Mouse (Mus musculus) embryonic facial prominence, embryonic 14.5 days (tissue): ENCODE results near the gene Cxcl9. TPM values are rescaled to one million over a fixed set of nuclear protein-coding genes. Genes with fewer than 3 reads are reported as not detected.

ENCODE experiments used
- ATAC-seq: fragments of 200-750 bp; cut with Nextera tagmentation; 2 replicates; pipeline ENCODE4 v1.8.0; 2017; ENCODE audit warnings: low read depth, moderate number of reproducible peaks, moderate TSS enrichment
- DNase-seq: peaks from one replicate; pipeline ENCODE4 v3.0.0-alpha.2; 2015; ENCODE audit warnings: low spot score
- H3K27ac ChIP-seq: fragments of 300-500 bp; sonication (generic); replicated peaks from 2 replicates; pipeline ENCODE4 v1.5.1; 2014; ENCODE audit warnings: low read depth, mild to moderate bottlenecking, low read length, moderate library complexity
- H3K27me3 ChIP-seq: fragments of 300-500 bp; sonication (generic); replicated peaks from 2 replicates; pipeline ENCODE4 v1.6.1; 2014; ENCODE audit warnings: low read length; ENCODE audit not compliant: control insufficient read depth, insufficient read depth
- H3K36me3 ChIP-seq: fragments of 300-500 bp; sonication (generic); 2 replicates; pipeline ENCODE4 v1.6.1; 2014; ENCODE audit warnings: low read length, mixed read lengths; ENCODE audit not compliant: control insufficient read depth, insufficient read depth
- H3K4me1 ChIP-seq: fragments of 300-500 bp; sonication (generic); 2 replicates; pipeline ENCODE4 v1.6.1; 2014; ENCODE audit warnings: antibody characterized with exemption, low read length; ENCODE audit not compliant: control insufficient read depth, insufficient read depth
- H3K4me2 ChIP-seq: fragments of 300-500 bp; sonication (generic); 2 replicates; pipeline ENCODE4 v1.6.1; 2014; ENCODE audit warnings: low read depth, mild to moderate bottlenecking, low read length, moderate library complexity, mixed read lengths
- H3K4me3 ChIP-seq: fragments of 300-500 bp; sonication (generic); 2 replicates; pipeline ENCODE4 v1.5.1; 2014; ENCODE audit warnings: low read depth, mild to moderate bottlenecking, low read length
- H3K9ac ChIP-seq: fragments of 300-500 bp; sonication (generic); 2 replicates; pipeline ENCODE4 v1.6.1; 2014; ENCODE audit warnings: low read depth, mild to moderate bottlenecking, low read length, moderate library complexity, mixed read lengths
- H3K9me3 ChIP-seq: fragments of 300-500 bp; sonication (generic); 2 replicates; pipeline ENCODE4 v1.6.1; 2016; ENCODE audit warnings: low read length; ENCODE audit not compliant: control insufficient read depth
- WGBS: fragments of 180-500 bp; shearing (Covaris S2); extraction: QIAGEN DNeasy Blood & Tissue Kit; methylation state at CpG from one replicate; pipeline ENCODE4 v1.1.7; 2014; 5-methylcytosine and 5-hydroxymethylcytosine counted together
- polyA plus RNA-seq: library from polyadenylated mRNA; unstranded; fragments of >200 nt; fragmentation: Nextera tagmentation; extraction: Ambion mirVana; gene quantifications from 2 replicates; pipeline ENCODE4 v1.2.1, GENCODE M21; 2014

Gene Cxcl9
- polyA plus RNA-seq, 1 experiment from 2014 or later: 0.21 TPM

DNA sequence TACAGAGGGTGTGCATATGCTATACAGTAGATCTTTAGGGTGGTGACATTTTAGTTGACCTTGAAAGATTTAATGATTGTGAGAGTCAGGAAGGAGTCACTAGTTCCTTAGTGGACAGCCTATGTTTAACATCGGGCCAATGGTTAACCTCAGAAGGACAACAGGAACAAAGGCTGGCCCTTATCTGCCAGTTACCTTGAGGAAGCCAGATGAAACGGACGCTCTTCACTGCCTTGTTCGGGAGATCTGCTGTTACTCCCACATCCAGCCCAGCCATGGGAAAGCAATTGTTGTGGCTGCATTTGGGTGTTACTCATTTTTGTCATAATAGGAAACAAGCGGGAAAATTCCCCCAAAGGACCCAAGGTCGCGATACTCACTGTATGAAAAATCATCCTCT lies 14.1 kb downstream of the Cxcl9 start:
- no peaks in the 10 kb centered on the region for H3K36me3 ChIP-seq
- WGBS: 71% methylated on average over 7 of the region's 7 CpGs
- H3K4me3 ChIP-seq: no peak overlapping the region

DNA sequence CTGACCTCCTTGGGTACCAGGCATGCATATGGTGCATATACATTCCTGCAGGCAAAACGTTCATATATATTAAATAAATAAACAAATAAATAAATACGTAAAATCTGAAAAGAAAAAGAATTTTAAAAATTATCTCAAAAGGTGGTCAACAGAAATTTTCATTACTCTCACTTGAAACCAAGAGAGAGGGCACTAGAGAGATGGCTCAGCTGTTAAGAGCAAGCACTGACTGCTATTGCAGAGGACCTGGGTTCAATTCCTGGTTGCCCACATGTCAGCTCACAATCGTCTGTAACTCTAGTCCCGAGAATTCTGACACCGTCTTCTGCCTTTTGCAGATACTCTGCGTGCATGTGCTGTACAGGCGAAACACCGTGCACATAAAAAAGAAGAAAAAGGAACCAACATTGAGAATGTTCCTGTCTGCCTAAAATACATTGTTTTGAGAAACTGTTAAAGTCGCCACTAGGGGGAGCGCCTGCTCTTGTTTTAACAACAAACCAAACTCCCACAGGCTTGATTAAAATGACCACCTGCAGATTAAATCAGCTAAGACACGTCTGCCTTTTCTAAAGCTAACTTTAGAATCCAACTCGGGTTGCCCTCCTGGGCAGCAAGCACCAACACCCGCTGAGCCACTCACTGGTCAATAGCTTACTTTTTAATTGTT lies 15.7 kb downstream of the Cxcl9 start:
- 15% methylated on average over 13 of the region's 13 CpGs for WGBS
- Histone ChIP-seq H3K27me3 (peaks cover 5% of the 10 kb centered on the region; the same call in 1 of the 2 replicates), H3K9ac (no peak overlapping the region), H3K4me2 (no peak overlapping the region), H3K27ac (no peak overlapping the region), H3K9me3 (no peaks in the 10 kb centered on the region), H3K36me3 (no peaks in the 10 kb centered on the region), H3K4me3 (no peak overlapping the region), H3K4me1 (peaks cover 9% of the 10 kb centered on the region)
- DNase-seq: peak; percentile 94
- ATAC-seq: no peak

More for the DNA sequence above, 14.1 kb downstream of the Cxcl9 start:
- Histone ChIP-seq H3K4me1 (peaks cover 7% of the 10 kb centered on the region), H3K9ac (no peak overlapping the region), H3K27ac (no peak overlapping the region), H3K4me2 (no peak overlapping the region), H3K27me3 (peaks cover 5% of the 10 kb centered on the region; the same call in 1 of the 2 replicates), H3K9me3 (no peaks in the 10 kb centered on the region)
- ATAC-seq: no peak
- no peak for DNase-seq

DNA sequence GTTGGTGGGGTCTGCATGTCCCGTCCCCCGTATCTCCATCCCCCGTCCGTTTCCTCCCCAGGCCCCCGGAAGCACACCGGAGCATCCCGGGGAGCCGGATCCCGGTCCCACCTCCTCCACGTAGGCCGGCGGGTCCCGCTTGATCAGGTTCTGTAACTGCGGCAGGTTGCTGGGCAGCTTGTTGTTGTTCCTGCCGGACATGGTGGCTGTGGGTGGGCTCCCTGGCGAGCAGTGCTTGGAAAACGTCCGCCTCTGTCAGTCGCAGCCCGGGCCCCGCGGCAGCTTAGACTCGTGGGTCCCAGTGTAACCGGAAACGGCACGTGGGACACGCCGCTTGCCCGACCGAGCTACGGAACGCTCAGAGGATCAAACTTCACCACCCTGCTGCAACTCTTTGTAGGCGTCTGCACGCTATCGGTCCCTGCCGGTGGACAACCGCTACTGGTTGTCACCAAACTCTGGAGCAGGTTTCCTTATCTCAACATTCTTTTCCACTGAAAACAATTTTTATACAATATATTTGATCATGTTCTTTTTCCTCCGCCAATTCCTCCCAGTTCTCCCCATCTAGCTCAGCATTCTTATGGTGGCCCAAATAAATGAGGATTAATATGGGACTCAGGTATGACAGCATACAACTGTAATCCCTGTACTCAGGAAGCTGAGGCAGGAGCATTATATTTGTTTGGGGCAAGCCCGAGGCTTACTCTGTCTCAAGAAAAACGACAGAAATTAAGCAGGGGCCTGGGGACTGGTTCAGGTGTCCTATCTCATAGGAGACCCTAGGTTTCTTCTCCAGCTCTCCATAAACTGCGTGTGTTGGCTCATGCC lies 18.0 kb downstream of the Cxcl9 start, which contains the start of gene Sdad1:
TSS of gene Sdad1 (minus strand) at position 799 of the 831 bp plus-strand sequence.
- DNase-seq (peak; percentile 97), ATAC-seq (peak; percentile 98)
- Histone ChIP-seq H3K9ac (peak within 1 kb of the TSS; percentile 89), H3K9me3 (no peaks in the 10 kb centered on the region), H3K4me3 (peak within 1 kb of the TSS; percentile 90), H3K4me1 (peaks cover 9% of the 10 kb centered on the region), H3K36me3 (peaks cover 9% of the 10 kb centered on the region), H3K27ac (peak within 1 kb of the TSS; percentile 65), H3K4me2 (peak within 1 kb of the TSS; percentile 79), H3K27me3 (peaks cover 5% of the 10 kb centered on the region; the same call in 1 of the 2 replicates)
- 2% methylated on average over 34 of the region's 41 CpGs for WGBS

DNA sequence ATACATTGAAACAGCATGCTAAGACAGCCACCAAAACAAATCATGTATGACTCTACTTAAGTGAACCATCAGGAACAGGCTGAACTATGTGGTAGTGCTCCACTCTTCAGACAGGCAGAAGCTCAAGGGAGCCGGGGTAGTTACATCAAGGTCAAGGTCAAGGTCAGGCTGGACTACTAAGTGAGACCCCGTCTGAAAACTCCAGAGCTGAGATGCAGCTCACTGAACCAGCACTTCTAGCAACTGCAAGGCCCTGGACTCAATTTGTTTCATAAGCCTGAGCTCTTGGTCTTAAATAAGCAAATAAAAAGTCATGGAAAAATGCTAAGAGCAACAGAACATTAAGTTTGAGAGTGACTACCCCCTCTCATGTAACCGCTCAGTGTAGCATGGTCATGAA lies 23.6 kb downstream of the Cxcl9 start:
- H3K9ac ChIP-seq: no peak overlapping the region
- peaks cover under 1% of the 10 kb centered on the region; the same call in 1 of the 2 replicates for H3K27me3 ChIP-seq
- no peak for DNase-seq
- WGBS: 84% methylated on average over 3 of the region's 3 CpGs
- H3K9me3 ChIP-seq: no peaks in the 10 kb centered on the region
- H3K27ac ChIP-seq: no peak overlapping the region
- H3K4me2 ChIP-seq: no peak overlapping the region
- H3K4me1 ChIP-seq: peaks cover 5% of the 10 kb centered on the region
- ATAC-seq: no peak
- peaks cover 64% of the 10 kb centered on the region for H3K36me3 ChIP-seq
- no peak overlapping the region for H3K4me3 ChIP-seq

DNA sequence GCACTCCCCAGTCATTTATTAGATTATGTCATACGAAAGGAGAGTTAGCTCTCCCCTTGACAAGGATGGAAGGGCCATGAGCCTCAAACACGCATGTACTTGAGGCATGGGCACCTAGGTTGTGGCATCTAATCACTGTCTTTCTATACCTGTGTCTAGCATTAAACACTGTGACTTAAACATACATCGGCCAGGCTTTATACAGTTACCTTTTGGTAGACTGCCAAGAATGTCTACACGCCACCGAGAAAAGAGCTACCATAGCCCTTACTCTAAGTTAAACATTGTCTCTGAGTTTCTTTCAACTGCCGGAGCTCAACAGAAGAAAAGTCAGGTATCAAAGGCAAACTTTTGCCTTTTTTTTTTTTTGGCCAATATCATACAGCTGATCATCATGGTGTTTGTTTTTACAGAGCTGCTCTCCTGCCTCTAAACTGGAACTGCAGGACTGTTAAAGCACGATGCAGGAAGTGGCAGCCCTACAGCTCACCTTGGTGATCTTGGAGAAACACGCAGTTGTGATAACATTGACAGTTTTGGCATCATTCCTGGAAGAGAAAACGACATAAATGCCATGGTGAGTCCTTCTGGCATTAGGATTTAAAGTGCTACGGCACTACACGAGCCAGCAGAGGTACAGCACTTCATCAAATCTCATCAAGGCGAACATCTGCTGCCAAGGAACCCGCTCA lies 25.6 kb downstream of the Cxcl9 start:
- H3K36me3 ChIP-seq: peaks cover 80% of the 10 kb centered on the region
- 86% methylated on average over 13 of the region's 13 CpGs for WGBS
- H3K4me1 ChIP-seq: no peaks in the 10 kb centered on the region
- no peak for ATAC-seq
- H3K27me3 ChIP-seq: no peaks in the 10 kb centered on the region
- H3K4me3 ChIP-seq: no peak overlapping the region
- H3K9me3 ChIP-seq: no peaks in the 10 kb centered on the region
- H3K27ac ChIP-seq: no peak overlapping the region
- no peak overlapping the region for H3K4me2 ChIP-seq
- DNase-seq: no peak
- no peak overlapping the region for H3K9ac ChIP-seq

DNA sequence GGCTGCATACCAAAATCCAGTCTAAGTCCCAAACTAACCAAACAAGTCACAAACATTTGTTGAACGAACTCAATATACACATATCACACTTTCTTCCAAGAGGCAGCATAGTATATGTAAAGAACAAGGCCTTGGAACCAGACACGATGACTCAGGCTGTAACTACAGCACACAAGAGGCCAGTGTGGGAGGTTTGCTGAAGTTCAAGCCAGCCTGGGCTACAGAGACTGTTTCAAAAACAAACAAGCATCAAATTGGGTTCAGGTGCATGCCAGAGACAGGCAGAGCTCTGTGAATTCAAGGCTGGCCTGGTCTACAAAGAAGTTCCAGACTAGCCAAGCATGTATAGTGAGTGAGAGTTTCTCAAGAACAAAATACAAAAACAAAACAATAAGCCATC lies 33.4 kb downstream of the Cxcl9 start:
- 85% methylated on average over 2 of the region's 2 CpGs for whole genome bisulfite sequencing
- no peak for ATAC-seq

DNA sequence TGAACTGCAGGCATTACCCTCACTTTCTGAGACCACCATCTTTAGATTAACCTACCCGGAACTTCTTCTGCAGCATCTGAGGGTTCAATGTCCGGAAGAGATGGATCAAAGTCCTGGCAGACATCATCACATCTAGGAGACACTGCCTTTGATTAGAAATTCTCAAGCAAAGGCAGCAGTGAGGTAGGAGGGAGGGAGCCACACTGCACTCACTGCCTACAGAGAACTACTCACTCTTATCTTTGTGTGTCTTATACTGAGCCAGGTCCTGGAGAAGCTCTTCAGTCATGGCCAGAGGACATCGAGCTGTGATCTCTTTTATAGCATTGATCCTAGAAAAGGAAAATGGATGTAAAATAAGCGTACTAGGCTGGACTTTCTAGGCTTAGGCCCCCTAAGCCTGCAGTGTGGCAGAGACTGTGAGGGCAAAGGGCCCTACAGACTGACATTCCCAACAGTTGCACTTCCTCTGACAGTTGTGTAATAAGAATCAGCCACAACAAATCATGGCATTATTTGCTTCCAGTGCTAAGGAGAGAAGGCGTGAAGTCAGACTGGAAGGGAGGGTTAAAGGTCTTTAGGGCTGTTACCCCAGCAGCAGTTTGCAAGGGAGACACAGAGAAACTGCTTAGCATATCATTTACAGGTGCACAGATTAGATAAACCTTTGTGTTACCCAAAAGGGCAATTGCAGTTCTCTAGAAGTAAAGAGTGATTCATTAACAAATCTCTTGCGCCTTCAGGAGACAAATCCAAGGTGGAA lies 36.0 kb downstream of the Cxcl9 start:
- Histone ChIP-seq H3K27me3 (no peaks in the 10 kb centered on the region), H3K9me3 (no peaks in the 10 kb centered on the region), H3K4me1 (no peaks in the 10 kb centered on the region), H3K4me3 (no peak overlapping the region), H3K27ac (no peak overlapping the region), H3K36me3 (peaks cover 96% of the 10 kb centered on the region), H3K4me2 (no peak overlapping the region), H3K9ac (no peak overlapping the region)
- DNase-seq (no peak), ATAC-seq (no peak)
- 92% methylated on average over 6 of the region's 6 CpGs for WGBS

More for the DNA sequence above, 33.4 kb downstream of the Cxcl9 start:
- Histone ChIP-seq H3K4me1 (no peaks in the 10 kb centered on the region), H3K9ac (no peak overlapping the region), H3K9me3 (no peaks in the 10 kb centered on the region), H3K4me2 (no peak overlapping the region), H3K36me3 (peaks cover 93% of the 10 kb centered on the region), H3K27me3 (no peaks in the 10 kb centered on the region), H3K27ac (no peak overlapping the region), H3K4me3 (no peak overlapping the region)
- DNase-seq: no peak

DNA sequence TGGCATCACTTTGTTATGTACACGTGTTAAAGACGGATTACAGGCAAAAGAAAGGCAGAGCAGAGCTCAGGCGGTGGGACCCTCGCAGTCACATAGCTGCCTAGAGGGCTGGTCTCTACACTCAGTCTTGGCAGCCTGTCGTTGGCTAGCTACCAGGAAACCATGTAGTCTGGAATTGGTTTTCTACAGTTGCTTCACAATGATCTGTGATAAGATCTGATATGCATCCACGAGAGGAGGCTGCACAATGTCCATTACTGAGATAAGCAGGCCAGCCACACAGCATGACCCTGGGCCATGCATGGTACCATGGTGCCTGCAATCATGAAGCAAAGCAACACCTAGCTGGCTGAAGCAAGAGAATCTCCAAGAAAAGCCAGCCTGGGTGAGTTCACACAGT lies 40.0 kb downstream of the Cxcl9 start:
- H3K36me3 ChIP-seq: peaks cover 84% of the 10 kb centered on the region
- no peak overlapping the region for H3K4me3 ChIP-seq
- no peak overlapping the region for H3K9ac ChIP-seq
- no peaks in the 10 kb centered on the region for H3K9me3 ChIP-seq
- ATAC-seq (no peak), DNase-seq (no peak)
- no peaks in the 10 kb centered on the region for H3K27me3 ChIP-seq
- H3K4me2 ChIP-seq: no peak overlapping the region
- H3K27ac ChIP-seq: no peak overlapping the region
- 83% methylated on average over 6 of the region's 6 CpGs for WGBS
- no peaks in the 10 kb centered on the region for H3K4me1 ChIP-seq
